Mouse (Mus musculus) left cerebral cortex, adult 18-20 months (tissue): ENCODE data around the gene Olfr891. TPM values are rescaled to one million over a fixed set of nuclear protein-coding genes. Genes with fewer than 3 reads are reported as not detected.
"Not testable (repeated sequence)": the region's sequence is repeated elsewhere in the genome, so short reads cannot be mapped to it uniquely, and the experiment has no call there.

ENCODE experiments used
- DNase-seq, 2 experiments: peaks; one replicate each; pipeline ENCODE4 v3.0.0; 2021 to 2022; ENCODE audit warnings: low spot score in 2 of 2, mixed read lengths in 1 of 2
- long read RNA-seq, 2 experiments: library from polyadenylated mRNA; stranded (forward); transcript quantifications; one replicate each; pipeline ENCODE4 v2.0.0; 2021
- total RNA-seq, 2 experiments: library from RNA; stranded (reverse); gene quantifications; 2 replicates each; pipeline ENCODE4 v1.2.3; 2021

Olfr891 gene
- total RNA-seq = not detected
- long read RNA-seq, experiment 1 = 0 reads
- long read RNA-seq, experiment 2 = 0 reads

DNA sequence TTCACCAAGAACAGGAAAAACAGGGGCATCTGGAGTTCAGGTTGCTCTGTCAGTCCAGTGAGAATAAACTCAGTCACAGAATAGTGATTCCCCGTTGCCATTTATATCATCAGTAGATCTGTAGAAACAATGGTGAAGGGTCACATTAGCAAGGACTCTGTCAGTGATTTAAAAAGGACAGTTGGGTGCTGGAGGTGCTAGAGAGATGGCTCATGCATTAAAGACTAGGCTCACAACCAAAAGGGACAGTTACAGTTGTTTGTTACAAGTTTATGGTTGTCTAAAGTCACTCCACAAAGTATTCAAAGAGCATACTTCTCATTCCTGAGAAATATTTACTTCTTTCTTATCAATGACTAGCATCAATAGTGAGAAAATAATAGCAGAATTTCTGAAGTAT lies at the start of gene Olfr891:
Olfr891 (minus strand) TSS at position 101 of the 400 bp plus-strand sequence.
- no peak for DNase-seq

DNA sequence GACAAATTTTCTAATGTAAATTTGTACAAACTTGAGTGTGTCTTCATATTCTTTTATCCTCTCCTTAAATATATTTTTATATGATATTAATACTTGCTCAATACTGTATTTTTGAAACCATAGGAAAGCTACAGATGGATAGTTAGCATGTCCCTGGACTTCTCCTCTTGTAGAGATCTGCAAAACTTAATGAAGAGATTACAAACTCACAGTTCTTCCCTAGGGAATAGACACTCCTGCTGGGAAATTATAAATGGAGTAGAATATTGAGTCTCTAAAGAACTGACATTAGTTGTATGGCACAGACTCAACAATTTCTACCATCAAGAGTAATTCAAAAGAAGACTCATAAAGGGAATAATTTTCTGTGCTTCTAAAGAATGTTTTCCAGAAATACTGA lies 37.1 kb upstream of the Olfr891 start, which contains the start of gene Olfr894:
Olfr894 (plus strand) TSS at position 301 of the 400 bp plus-strand sequence.
- DNase-seq = no peak

DNA sequence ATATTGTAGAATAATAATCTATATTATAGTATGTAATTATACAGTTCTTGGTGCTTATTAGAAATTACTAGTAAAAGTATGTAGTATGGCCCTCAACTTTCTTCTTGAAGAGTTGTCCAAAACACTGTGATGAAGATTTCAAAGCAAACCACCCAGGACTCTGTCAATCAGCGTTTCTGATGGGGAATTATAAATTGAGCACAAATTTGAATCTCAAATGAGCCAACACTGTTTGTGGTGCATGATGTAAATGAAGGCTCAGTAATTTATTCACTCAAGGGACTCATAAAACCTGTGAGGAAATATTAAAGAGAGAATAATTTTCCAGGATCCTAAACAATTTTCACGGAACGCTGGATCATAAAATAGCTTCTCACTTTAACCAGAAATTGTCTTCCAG lies 27.4 kb upstream of the Olfr891 start, which contains the start of gene Olfr893:
Olfr893 (plus strand) TSS at position 301 of the 400 bp plus-strand sequence.
- DNase-seq = no peak

DNA sequence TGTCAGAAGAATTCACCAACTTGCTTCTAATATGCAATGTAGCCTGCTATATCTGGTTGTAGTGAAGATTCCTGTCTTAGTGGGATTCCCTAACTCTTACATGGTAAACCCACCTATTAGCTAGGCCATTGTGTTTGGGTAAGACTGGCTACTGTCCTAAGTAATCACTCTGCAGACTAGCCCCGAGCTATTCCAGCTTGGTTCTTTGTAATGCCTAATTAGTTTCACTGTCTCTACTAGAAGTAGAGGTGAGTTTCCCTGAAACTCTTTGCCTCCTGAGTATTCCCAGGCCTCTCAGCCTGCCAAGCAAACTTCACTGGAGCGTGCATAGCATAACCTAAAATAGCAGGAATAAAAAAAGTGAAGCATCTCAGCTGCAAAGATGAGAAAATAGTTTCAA lies 12.3 kb downstream of the Olfr891 start:
- DNase-seq = not testable (repeated sequence)

DNA sequence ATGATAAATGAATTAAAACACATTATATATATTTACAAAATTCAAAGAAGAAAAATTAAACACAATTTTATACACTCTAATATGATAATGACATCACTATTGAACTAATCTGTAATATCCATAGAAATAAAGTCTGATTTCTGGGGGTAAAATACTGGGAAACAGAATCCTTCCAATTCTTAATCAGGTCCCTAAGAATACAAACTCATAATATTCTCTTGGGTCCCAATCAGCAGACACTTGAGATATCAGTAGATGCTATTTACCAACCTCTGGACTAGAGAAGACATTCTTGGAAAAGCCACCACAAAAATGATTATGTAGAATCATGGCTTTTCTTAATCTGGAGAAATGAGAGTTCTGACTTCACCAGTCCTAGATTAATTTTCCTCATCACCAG lies 38.4 kb downstream of the Olfr891 start, which contains the start of gene Olfr890:
Olfr890 (plus strand) TSS at position 301 of the 400 bp plus-strand sequence.
- DNase-seq = no peak

Other genes starting within 250 kb of the Olfr891 start
- not detected for gene Olfr881, start 189.0 kb downstream of the Olfr891 start, total RNA-seq
- gene Olfr883, start 155.0 kb downstream of the Olfr891 start, total RNA-seq = not detected
- gene Olfr884, start 134.3 kb downstream of the Olfr891 start, total RNA-seq = not detected
- gene Olfr885, start 119.5 kb downstream of the Olfr891 start, total RNA-seq = not detected
- not detected for gene Olfr887, start 96.7 kb downstream of the Olfr891 start, total RNA-seq
- gene Olfr888, start 72.7 kb downstream of the Olfr891 start, total RNA-seq = not detected
- gene Olfr889, start 65.6 kb downstream of the Olfr891 start, total RNA-seq = not detected
- not detected for gene Olfr890, start 38.3 kb downstream of the Olfr891 start, total RNA-seq
- gene Olfr893, start 27.5 kb upstream of the Olfr891 start, total RNA-seq = not detected
- not detected for gene Olfr894, start 37.2 kb upstream of the Olfr891 start, total RNA-seq
- gene Olfr143, start 72.0 kb upstream of the Olfr891 start, total RNA-seq = not detected
- not detected for gene Olfr895, start 87.0 kb upstream of the Olfr891 start, total RNA-seq
- not detected for gene Olfr896-ps1, start 110.3 kb upstream of the Olfr891 start, total RNA-seq
- gene Olfr25, start 148.2 kb upstream of the Olfr891 start, total RNA-seq = not detected
- not detected for gene Olfr898, start 167.6 kb upstream of the Olfr891 start, total RNA-seq
- gene Olfr250, start 186.1 kb upstream of the Olfr891 start, total RNA-seq = not detected
- gene Olfr251, start 196.3 kb upstream of the Olfr891 start, total RNA-seq = not detected
- gene Olfr147, start 220.9 kb upstream of the Olfr891 start, total RNA-seq = not detected
- not detected for gene Olfr901, start 248.6 kb upstream of the Olfr891 start, total RNA-seq